Mouse (Mus musculus) liver, embryonic 13.5 days (tissue): Measurements from ENCODE around the gene Fam102b. TPM values are rescaled to one million over a fixed set of nuclear protein-coding genes. Genes with fewer than 3 reads are reported as not detected.

ENCODE experiments used
- ATAC-seq: fragments of 200-750 bp; cut with Nextera tagmentation; 2 replicates; pipeline ENCODE4 v1.8.0; 2017; ENCODE audit warnings: low read depth, mild to moderate bottlenecking, moderate number of reproducible peaks, moderate library complexity
- DNase-seq: peaks from one replicate; pipeline ENCODE4 v3.0.0; 2022
- H3K27ac ChIP-seq: fragments of 300-500 bp; sonication (generic); 2 replicates; pipeline ENCODE4 v1.5.1; 2015; ENCODE audit warnings: moderate library complexity, mild to moderate bottlenecking, inconsistent platforms
- H3K27me3 ChIP-seq: fragments of 300-500 bp; sonication (generic); 2 replicates; pipeline ENCODE4 v1.6.1; 2015; ENCODE audit warnings: mild to moderate bottlenecking, inconsistent platforms
- H3K36me3 ChIP-seq: fragments of 300-500 bp; sonication (generic); 2 replicates; pipeline ENCODE4 v1.6.1; 2015; ENCODE audit warnings: mild to moderate bottlenecking, inconsistent platforms
- H3K4me1 ChIP-seq: fragments of 300-500 bp; sonication (generic); replicated peaks from 2 replicates; pipeline ENCODE4 v1.6.1; 2015; ENCODE audit warnings: inconsistent platforms
- H3K4me2 ChIP-seq: fragments of 300-500 bp; sonication (generic); 2 replicates; pipeline ENCODE4 v1.6.1; 2015; ENCODE audit warnings: inconsistent platforms, mild to moderate bottlenecking, moderate library complexity
- H3K4me3 ChIP-seq: fragments of 300-500 bp; sonication (generic); replicated peaks from 2 replicates; pipeline ENCODE4 v1.5.1; 2015; ENCODE audit warnings: mild to moderate bottlenecking, inconsistent platforms
- H3K9ac ChIP-seq: fragments of 300-500 bp; sonication (generic); 2 replicates; pipeline ENCODE4 v1.6.1; 2015; ENCODE audit warnings: mild to moderate bottlenecking, inconsistent platforms
- H3K9me3 ChIP-seq: fragments of 300-500 bp; sonication (generic); replicated peaks from 2 replicates; pipeline ENCODE4 v1.6.1; 2016; ENCODE audit warnings: inconsistent platforms
- WGBS: fragments of 180-500 bp; shearing (Covaris S2); methylation state at CpG from one replicate; pipeline ENCODE4 v1.1.7; 2015; ENCODE audit not compliant: insufficient replicate concordance; 5-methylcytosine and 5-hydroxymethylcytosine counted together
- polyA plus RNA-seq: library from polyadenylated mRNA; unstranded; fragments of >200 nt; fragmentation: Nextera tagmentation; extraction: Ambion mirVana; gene quantifications from 2 replicates; pipeline ENCODE4 v1.2.1, GENCODE M21; 2015

Gene Fam102b
- polyA plus RNA-seq, 1 experiment from 2014 or later, result 1.9 TPM

- peaks cover 25% of the 10 kb centered on the region for H3K4me1 ChIP-seq
- DNase-seq (no peak), ATAC-seq (no peak)
- no peak overlapping the region for H3K27ac ChIP-seq
- no peaks in the 10 kb centered on the region for H3K36me3 ChIP-seq
- H3K9me3 ChIP-seq, result no peaks in the 10 kb centered on the region
- no peak overlapping the region for H3K9ac ChIP-seq
- 45% methylated on average over 2 of the region's 2 CpGs for WGBS
- H3K4me3 ChIP-seq, result no peak overlapping the region
- no peaks in the 10 kb centered on the region for H3K27me3 ChIP-seq
- no peak overlapping the region for H3K4me2 ChIP-seq
These were observed 4.9 kb upstream of the Fam102b start for GRCm38 (mm10) chr3:109032306-109032705.

- H3K4me3 ChIP-seq, result no peak overlapping the region
- no peak overlapping the region for H3K9ac ChIP-seq
- H3K36me3 ChIP-seq, result no peaks in the 10 kb centered on the region
- no peaks in the 10 kb centered on the region for H3K27me3 ChIP-seq
- no peak overlapping the region for H3K4me2 ChIP-seq
- H3K27ac ChIP-seq, result no peak overlapping the region
- peaks cover 32% of the 10 kb centered on the region for H3K4me1 ChIP-seq
- no peak for DNase-seq
- no peak for ATAC-seq
- H3K9me3 ChIP-seq, result no peaks in the 10 kb centered on the region
- WGBS, result 53% methylated on average over 3 of the region's 3 CpGs
These were observed 4.2 kb upstream of the Fam102b start for GRCm38 (mm10) chr3:109031626-109032025.

GRCm38 (mm10) chr3:109030817-109031216 lies 3.4 kb upstream of the Fam102b start:
- H3K4me1 ChIP-seq, result peaks cover 39% of the 10 kb centered on the region

GRCm38 (mm10) chr3:109029661-109030060 lies 2.3 kb upstream of the Fam102b start:
- no peaks in the 10 kb centered on the region for H3K9me3 ChIP-seq

More at GRCm38 (mm10) chr3:109030817-109031216, 3.4 kb upstream of the Fam102b start:
- ATAC-seq (no peak), DNase-seq (no peak)
- H3K9me3 ChIP-seq, result no peaks in the 10 kb centered on the region
- H3K36me3 ChIP-seq, result no peaks in the 10 kb centered on the region
- H3K27me3 ChIP-seq, result no peaks in the 10 kb centered on the region
- WGBS, result 54% methylated on average over 6 of the region's 6 CpGs
- H3K4me3 ChIP-seq, result no peak overlapping the region
- H3K27ac ChIP-seq, result no peak overlapping the region
- no peak overlapping the region for H3K9ac ChIP-seq
- H3K4me2 ChIP-seq, result no peak overlapping the region

GRCm38 (mm10) chr3:109026991-109027470 lies 376 bp downstream of the Fam102b start:
- Histone ChIP-seq H3K9me3 (no peaks in the 10 kb centered on the region), H3K27me3 (no peaks in the 10 kb centered on the region), H3K4me3 (peak overlapping the region; percentile 72), H3K27ac (peak overlapping the region; percentile 47), H3K9ac (peak overlapping the region; percentile 79), H3K36me3 (no peaks in the 10 kb centered on the region), H3K4me1 (peaks cover 44% of the 10 kb centered on the region), H3K4me2 (peak overlapping the region; percentile 98)
- DNase-seq, result peak; percentile 19
- peak; percentile 83 for ATAC-seq
- WGBS, result under 1% methylated on average over 45 of the region's 51 CpGs

More at GRCm38 (mm10) chr3:109029661-109030060, 2.3 kb upstream of the Fam102b start:
- Histone ChIP-seq H3K27ac (no peak overlapping the region), H3K9ac (no peak overlapping the region), H3K4me2 (no peak overlapping the region), H3K36me3 (no peaks in the 10 kb centered on the region), H3K4me3 (no peak overlapping the region), H3K27me3 (no peaks in the 10 kb centered on the region), H3K4me1 (peaks cover 47% of the 10 kb centered on the region)
- WGBS, result 63% methylated on average over 5 of the region's 5 CpGs
- no peak for DNase-seq
- ATAC-seq, result no peak

- Histone ChIP-seq H3K27me3 (no peaks in the 10 kb centered on the region), H3K4me2 (peak overlapping the region; percentile 98), H3K4me3 (peak overlapping the region; percentile 72), H3K27ac (0 out of 2 replicates have a peak overlapping the region, but pooled peaks have one; percentile 47), H3K9ac (peak overlapping the region; percentile 79), H3K4me1 (peaks cover 40% of the 10 kb centered on the region), H3K9me3 (no peaks in the 10 kb centered on the region), H3K36me3 (no peaks in the 10 kb centered on the region)
- ATAC-seq, result peak; percentile 34; the same call in 1 of the 2 replicates
- peak; percentile 18 for DNase-seq
- 7% methylated on average over 15 of the region's 15 CpGs for WGBS
These were observed 881 bp downstream of the Fam102b start for GRCm38 (mm10) chr3:109026462-109026990.

GRCm38 (mm10) chr3:109025579-109025978 lies 1.8 kb downstream of the Fam102b start:
- DNase-seq, result peak; percentile 58
- Histone ChIP-seq H3K4me2 (peak overlapping the region; percentile 98), H3K4me1 (peaks cover 33% of the 10 kb centered on the region), H3K9ac (peak overlapping the region; percentile 22; the same call in 1 of the 2 replicates), H3K9me3 (no peaks in the 10 kb centered on the region), H3K4me3 (peak overlapping the region; percentile 72), H3K27me3 (no peaks in the 10 kb centered on the region), H3K27ac (no peak overlapping the region), H3K36me3 (no peaks in the 10 kb centered on the region)
- WGBS, result 7% methylated on average over 16 of the region's 16 CpGs
- ATAC-seq, result no peak

GRCm38 (mm10) chr3:109023066-109023465 lies 4.3 kb downstream of the Fam102b start:
- H3K4me3 ChIP-seq, result no peak overlapping the region
- H3K9ac ChIP-seq, result no peak overlapping the region
- H3K4me1 ChIP-seq, result peaks cover 27% of the 10 kb centered on the region
- no peaks in the 10 kb centered on the region for H3K27me3 ChIP-seq
- no peaks in the 10 kb centered on the region for H3K9me3 ChIP-seq
- ATAC-seq (no peak), DNase-seq (no peak)
- no peak overlapping the region for H3K27ac ChIP-seq
- no peak overlapping the region for H3K4me2 ChIP-seq
- H3K36me3 ChIP-seq, result no peaks in the 10 kb centered on the region
- WGBS, result 77% methylated on average over 8 of the region's 8 CpGs

- no peaks in the 10 kb centered on the region for H3K27me3 ChIP-seq
- 68% methylated on average over 6 of the region's 6 CpGs for WGBS
- H3K4me1 ChIP-seq, result peaks cover 18% of the 10 kb centered on the region
- no peaks in the 10 kb centered on the region for H3K9me3 ChIP-seq
- H3K27ac ChIP-seq, result no peak overlapping the region
- no peaks in the 10 kb centered on the region for H3K36me3 ChIP-seq
- H3K9ac ChIP-seq, result no peak overlapping the region
- no peak overlapping the region for H3K4me3 ChIP-seq
- H3K4me2 ChIP-seq, result no peak overlapping the region
- ATAC-seq, result no peak
- no peak for DNase-seq
These were observed 5.5 kb downstream of the Fam102b start for GRCm38 (mm10) chr3:109021720-109022516.

- H3K4me3 ChIP-seq, result no peak overlapping the region
- DNase-seq, result no peak
- no peak overlapping the region for H3K27ac ChIP-seq
- no peaks in the 10 kb centered on the region for H3K36me3 ChIP-seq
- H3K4me2 ChIP-seq, result no peak overlapping the region
- no peak for ATAC-seq
- H3K27me3 ChIP-seq, result no peaks in the 10 kb centered on the region
- no peaks in the 10 kb centered on the region for H3K4me1 ChIP-seq
- no peak overlapping the region for H3K9ac ChIP-seq
- WGBS, result 75% methylated on average over 5 of the region's 5 CpGs
- no peaks in the 10 kb centered on the region for H3K9me3 ChIP-seq
These were observed 9.1 kb downstream of the Fam102b start for GRCm38 (mm10) chr3:109018336-109018735.

- Histone ChIP-seq H3K4me2 (no peak overlapping the region), H3K9ac (no peak overlapping the region), H3K4me1 (0 out of 2 replicates have a peak, but pooled peaks cover 7% of the 10 kb centered on the region), H3K9me3 (no peaks in the 10 kb centered on the region), H3K4me3 (no peak overlapping the region), H3K27me3 (no peaks in the 10 kb centered on the region), H3K27ac (no peak overlapping the region), H3K36me3 (no peaks in the 10 kb centered on the region)
- WGBS, result 39% methylated on average over 4 of the region's 4 CpGs
- ATAC-seq (no peak), DNase-seq (no peak)
These were observed 14.8 kb downstream of the Fam102b start for GRCm38 (mm10) chr3:109012595-109012994.
